Mouse (Mus musculus) cerebellum, postnatal 14 days (tissue): ENCODE measurements around the gene Igfbp2.

Experiments
- DNase-seq, 2 experiments: peaks; one replicate each; pipeline ENCODE4 v3.0.0; 2021; ENCODE audit warnings: mixed read lengths in 2 of 2

Igfbp2 gene

DNA sequence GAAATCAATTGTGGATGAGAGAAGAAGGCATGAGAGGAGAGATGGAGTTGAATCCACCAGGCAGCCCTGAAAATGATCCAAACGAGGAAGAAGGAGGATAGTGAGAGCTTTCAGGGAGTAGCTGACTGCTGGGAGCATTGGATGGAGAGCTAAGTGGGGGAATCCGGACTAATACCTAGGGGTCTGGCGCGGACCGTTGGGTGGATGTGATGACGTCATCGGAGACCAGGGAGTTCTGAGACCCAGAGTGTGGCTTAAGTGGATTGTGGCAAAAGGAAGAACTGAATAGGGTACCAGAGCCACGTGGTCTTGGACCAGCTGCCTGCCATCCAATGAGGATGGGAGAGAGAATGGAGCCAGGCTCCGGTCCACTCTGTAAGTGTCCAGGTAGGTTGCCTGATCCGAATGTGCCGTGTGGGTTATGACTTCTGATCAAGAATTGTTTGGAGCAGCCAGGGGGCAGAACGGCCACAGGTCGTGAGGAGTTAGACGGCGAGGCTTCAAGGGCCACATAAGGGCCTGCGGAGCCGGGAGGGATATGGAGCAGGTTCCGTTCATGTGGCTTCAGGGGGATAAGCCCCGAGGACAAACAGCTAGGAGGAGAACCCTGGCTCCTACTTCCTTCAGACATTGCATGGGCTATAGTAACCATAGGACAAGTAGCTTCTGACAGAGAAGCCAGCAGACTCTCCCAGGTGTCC is 32.1 kb downstream of the Igfbp2 start:
- DNase-seq, result no peak

DNA sequence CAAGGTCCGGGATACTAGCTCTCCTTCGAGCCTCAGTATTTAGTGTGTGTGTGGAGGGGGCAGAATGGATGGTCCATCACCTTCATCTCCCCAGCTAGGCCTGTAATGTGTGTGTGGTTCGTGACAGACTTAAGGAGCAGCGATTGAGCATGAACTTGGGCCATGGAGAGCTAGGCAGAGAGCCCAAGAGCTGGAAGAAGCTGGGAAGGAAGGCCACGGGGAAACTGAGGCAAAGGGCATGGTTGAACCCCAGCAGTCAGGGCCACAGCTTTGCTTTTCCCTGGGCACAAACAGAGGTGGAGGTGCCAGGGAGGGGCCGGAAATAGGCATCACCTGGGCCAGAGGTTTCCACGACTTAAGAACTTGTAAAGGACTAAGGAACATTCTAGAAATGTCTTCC is 32.8 kb downstream of the Igfbp2 start:
- DNase-seq, result no peak

DNA sequence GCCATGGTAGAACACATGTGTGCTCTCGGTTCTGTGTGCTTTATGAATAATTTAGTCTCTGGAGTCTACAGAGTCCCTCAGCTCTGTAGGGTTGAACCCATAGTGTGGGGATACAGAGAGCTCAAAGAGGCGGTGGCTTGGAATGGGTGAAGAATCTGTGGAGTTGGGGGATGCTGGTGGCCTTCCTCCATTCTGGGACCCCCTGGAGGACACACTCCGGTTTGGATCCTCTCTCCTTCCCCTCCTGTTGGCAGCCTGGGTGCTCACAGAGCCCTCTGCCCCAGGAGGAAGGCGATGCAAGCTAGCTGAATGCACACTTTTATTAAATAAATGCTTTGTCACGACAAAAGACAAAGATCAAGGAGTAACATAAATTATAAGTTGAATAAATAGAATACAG is 33.3 kb downstream of the Igfbp2 start:
- DNase-seq, result no peak

DNA sequence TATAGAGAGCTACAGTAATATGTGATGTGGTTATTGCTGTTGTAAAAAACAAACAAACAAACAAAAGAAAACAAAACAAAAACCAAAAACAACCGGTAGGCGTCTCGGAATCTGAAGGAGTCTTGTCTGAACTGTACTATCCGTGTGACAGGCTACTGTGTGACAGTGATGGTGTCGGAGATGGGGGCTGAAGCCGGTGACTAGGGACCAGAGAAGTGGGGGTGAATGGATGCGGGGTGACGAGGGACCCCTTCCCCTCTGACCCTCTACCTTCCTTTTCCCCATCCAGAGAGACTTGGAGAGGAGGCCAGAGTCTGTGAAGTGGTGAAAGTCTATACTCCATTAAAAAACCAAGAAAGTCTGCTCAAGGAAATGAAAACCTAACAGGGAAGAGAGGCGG is 34.0 kb downstream of the Igfbp2 start:
- no peak for DNase-seq

DNA sequence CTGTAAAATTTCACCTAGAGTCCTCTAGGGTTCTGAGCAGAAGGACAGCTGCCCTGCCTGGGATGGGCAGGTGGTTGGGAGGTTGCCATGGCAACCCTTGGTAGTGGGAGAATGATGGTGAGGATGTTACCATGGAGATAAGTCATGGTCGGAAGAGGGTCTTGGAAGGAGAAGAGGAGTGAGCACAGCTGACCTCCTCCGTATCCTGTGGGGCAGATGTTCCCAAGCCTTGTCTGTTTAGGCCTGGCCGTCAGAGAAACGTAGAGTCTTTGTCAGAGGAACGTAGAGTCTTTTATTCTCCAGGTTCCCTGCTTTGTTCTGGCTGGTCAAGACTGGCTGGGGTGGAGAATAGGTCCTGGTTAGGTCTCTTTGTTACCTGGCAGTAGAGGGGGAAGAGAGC is 34.6 kb downstream of the Igfbp2 start:
- peak; percentile 51 to 76 for DNase-seq

DNA sequence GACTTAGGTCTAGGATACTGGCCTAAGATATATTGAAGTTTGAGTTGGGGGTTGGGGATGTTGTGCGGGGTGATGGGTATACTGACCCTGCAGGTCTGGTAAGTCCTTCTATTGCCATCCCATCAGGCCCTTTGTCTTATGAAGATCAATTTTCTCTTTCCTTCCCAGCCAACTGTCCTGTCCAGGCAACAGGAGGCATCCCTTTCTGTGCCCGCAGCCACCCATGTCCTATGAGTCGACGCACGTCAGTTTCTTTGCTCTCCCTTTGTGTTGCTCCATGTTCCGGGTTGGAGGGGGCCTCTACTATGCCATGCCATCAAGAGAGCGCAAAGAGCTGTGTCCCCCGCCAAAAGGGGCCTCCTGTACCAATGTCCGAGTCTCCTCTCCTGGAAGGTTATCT is 35.7 kb downstream of the Igfbp2 start:
- DNase-seq, result no peak

DNA sequence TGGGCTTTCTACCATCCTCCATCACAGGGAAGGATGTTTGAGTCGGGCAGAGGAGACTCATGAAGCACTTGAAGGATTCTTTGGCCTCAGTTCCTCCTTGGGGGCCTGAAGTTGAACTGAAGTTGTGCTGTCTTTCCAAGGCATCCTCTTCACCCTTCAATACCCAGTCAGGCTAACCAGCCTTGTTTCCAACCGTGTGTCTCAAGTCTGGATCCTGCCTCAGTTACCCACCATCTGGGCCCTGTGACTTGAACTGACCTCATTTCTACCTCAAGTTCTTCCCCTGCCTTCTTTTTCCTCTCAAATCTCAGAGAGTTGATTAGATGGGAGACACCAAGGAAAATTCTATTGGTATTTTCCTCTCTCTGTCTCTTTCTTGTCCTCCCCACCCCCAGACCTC is 36.2 kb downstream of the Igfbp2 start:
- DNase-seq, result no peak

DNA sequence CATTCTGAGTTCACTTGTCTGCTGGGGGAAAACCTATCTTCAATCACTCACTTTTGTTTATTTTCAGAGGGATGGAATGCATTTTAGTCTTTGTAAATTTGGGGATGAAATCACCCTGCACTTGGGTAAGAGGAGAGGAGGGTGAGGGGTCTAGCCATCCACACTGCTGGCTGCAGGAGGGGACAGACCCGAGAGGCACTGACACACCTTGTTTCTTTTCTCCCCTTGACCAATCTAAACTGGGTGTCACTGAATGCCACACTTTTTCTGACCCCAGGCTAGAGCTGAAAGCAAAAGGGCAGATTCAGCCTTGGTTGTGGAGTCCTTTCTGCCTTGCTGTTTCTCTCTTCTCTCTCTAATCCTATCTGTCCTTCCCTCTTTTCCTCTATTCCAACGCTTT is 37.4 kb downstream of the Igfbp2 start:
- no peak for DNase-seq

DNA sequence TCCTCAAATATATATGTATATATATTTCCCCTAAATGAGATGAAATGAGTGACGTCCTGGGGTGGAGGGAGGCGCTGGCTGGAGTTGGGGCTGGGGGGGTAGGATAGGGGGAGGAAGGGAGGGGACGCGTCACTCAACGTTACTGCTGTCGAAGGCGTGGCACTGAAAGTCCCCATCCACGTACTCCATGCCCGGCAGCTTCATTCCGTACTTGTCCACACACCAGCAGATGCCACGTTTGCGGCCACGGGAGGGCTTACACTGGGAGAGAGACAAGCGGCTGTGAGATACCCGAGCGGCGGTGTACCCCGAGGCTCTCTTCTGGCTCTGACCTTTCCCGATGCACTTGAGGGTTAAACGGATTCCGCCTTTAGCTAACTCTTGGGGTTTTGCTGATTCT is 37.9 kb downstream of the Igfbp2 start:
- no peak for DNase-seq

DNA sequence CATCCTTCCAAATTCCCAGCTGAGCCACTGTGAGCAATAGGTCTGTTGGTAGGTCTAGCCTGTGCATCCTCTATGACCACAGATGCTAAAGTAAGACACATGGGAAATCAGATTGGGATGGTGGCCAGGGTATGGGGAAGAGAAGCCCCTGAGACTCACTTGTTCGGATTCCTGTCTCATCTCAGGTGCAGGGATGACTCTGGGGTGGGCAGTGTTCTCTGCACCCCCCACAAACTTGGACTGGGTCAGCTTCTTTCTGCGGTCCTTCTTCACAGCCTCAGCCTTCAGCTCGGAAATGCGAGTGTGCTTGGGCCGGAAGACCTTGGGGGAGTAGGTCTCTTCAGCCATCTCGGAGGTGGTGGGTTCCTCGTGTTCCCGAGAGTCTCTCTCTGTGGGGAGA is 39.4 kb downstream of the Igfbp2 start:
- DNase-seq, result no peak

DNA sequence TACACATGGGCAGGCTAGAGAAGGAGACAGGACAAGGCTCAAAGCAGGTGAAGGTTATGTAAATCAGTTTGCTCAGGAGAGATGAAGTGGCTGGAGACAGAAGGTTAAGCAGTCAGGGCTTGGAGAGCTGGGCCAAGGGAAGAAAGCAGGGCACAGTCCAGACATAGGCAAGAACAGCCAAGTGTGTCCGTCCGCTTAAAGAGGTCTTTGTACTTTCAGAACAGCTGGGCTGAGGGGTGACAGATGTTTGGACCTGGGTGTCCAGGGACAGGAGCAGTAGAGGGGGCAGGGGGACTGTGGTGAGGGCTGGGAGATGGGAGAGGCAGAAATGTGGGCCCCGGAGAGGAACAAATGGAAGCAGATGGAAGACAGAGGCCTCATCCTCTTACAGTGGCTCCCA is 40.0 kb downstream of the Igfbp2 start:
- no peak for DNase-seq

DNA sequence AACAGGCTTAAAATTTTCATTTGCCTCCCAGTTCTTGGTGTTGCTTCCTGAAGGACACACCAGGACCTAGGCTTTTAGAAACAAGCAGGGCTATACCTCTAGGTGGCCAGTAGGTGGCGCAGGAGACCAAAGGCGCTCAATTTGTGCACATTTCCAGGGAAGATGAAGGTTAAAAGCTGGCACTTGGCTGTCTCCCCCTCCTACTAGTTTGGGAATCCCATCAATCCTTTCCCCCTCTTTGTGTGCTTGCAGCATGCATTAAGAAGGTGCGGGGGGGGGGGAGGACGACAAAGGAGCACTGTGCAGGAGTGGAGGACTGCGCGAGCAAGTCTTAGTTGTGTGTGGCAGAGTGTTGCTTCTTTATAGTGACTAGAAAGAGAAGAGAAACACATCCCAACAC is 41.6 kb downstream of the Igfbp2 start:
- DNase-seq, result peak; percentile 93

DNA sequence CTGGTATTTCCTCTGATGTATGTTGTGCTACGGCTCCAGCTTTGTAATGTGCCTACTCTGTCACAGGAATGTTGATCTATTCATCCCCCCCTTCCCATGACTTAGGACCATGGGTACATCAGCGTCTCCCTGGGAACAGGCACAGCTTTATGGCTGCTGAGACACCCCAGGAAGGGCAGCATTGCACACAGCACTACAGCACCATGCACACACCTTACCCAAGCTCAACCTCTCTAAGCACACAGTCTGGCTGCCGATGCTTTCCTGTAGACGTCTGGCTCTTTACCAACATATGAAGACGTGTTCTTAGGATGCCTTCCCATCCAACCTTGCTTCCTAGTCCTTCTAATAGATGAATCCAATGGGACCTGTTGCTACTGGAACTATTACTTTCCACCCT is 42.1 kb downstream of the Igfbp2 start:
- DNase-seq, result no peak

DNA sequence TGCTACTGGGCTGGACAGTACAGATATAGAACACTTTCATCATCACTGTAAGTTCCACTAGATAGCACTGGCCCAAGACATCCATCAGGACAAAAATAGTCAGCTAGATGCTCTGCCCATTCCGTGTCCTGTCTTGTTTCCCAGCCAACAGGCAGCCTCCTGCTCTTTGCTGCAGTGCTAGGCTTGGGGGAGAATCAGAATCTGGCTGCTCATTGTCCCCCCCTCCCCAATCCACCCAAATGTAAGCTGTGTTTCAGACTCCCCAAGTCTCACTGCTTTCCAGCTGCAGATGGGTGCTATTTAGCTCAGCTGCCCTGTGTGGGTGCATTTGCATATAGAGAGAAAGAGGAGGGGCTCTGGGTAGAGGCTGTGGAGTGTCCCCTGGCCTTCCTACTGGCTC is 43.0 kb downstream of the Igfbp2 start:
- DNase-seq, result no peak

DNA sequence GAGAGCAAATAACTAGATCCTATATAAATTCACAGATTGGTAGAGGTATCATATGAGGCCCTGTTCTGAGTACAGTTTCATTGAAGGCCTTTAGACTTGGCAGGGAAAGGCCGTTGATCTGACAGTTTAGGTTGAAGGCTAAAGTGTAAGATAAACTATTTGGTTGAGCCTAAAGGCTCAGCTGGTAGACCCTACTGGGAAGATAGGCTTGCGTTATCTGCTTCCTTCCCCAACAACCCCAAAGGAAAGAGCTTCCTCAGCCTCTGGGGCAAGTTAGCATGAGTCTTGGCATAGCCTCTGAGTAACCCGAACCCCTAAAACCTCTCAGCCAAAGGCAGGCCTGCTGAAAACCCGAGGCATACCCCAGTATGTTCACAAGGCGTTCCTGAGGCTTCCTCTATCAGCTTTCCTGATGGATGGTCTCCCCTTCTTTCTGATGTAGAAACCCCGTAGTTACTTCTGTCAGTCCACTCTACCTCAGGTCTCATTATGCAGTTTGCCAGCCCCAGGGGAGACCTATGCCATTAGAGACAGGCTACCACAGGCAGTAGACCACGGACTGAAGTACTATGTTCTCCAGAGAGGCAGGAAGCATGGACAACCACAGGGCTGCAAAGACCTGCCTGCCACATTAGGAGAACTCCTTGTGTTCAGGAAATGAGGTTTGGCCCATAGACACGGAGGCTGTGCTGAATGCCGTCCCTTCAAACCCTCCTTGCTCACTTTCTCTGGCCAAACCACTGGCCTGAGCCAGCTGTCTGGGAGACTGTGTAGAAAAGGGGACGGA is 44.3 kb downstream of the Igfbp2 start:
- DNase-seq, result no peak

DNA sequence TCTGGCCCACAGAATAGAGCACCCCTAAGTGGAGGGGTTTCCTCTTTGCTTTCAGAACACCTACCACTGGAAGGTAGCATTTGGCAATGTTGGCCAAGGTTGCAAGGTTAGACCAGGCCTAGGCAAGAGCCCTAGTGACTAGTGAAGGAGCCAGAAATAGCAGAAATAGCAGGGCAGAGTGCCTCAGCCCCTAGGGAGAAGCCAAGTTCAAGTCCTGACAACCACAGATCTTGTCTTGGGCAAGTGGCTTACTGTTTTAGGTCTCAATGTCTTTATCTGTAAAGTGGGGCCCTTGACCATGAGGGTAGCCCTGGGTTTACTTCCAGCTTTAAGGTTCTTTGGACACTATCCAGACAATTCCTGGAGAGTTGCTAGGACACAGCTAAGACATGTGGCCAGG is 45.0 kb downstream of the Igfbp2 start:
- no peak for DNase-seq

DNA sequence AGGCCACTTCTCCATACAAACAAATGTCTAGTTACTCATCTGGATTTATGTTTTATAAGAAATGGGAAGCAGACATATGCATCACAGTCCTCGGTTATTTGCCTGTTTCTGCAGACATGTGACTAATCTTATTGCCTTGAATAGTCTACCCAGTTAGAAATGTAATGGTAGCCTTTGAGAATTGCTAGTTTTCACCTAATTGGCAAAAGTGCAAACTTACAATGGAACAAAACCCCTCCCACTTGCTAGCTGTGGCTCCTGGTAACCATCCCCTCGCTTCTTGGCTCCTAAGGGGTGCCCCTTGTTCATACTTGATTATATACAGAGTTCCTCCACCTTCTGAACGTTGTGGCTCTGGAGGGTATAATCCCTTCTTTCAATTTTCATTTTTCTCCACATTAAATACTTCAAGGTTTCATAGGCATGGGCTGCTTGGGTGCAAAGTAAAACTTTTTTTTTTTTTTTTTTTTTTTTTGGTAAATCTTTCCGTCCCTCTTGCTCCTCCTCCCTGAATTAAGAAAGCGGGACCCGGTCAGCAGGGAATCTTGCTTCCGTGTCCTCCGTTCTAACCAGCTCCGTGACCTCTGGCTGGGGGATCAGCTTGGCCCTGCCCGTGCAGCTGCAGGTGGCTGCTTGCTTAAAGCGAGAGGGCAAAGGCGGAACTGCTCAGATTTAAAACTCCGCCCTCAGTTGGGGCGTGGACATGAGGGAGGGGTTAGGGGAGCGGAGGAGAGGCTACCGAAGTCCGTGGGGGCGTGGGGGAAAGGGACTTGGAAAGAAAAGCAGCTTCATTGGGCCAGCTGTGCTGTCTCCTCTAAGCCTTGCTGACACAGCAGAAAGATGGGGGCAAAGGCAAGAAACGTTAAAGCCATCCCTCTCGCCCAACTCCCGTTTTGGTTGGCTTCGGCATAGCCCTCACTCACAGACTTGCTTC is 45.6 kb downstream of the Igfbp2 start:
- peak; percentile 71 to 74 for DNase-seq

DNA sequence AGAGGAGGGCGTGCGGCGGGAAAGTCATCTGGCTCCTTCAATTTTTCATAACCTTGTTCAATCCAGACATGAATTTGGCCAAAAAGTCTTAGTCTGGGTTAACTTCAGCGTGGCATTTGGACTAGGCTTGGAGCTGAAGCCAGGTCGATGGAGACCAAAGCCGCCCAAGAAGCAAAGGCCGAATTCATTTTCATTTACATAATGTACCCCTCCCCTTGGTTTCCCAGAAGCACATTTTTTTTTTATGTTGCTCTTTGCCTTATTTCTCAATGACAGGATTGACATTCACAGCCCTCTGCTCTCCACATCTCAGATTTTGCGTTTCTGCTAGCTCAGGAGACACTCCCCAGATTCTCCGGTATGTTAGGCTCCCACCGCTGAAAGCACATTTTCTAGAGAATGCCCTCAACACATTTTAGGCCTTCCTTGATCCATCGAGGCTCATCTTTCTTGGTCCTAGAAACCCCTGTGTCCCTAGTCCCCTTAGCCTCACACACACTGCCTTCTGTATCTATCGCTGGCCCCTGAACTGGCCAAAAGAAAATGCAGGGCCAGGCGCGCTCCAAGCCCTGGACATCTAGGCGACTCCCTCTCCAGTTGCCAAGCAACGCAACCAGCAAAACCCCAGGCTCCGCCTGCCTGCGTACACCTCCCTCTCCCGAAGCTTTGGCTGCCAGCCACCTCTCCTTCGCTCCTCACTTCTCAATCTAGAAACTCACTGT is 46.5 kb downstream of the Igfbp2 start:
- DNase-seq, result peak; percentile 95 to 96

DNA sequence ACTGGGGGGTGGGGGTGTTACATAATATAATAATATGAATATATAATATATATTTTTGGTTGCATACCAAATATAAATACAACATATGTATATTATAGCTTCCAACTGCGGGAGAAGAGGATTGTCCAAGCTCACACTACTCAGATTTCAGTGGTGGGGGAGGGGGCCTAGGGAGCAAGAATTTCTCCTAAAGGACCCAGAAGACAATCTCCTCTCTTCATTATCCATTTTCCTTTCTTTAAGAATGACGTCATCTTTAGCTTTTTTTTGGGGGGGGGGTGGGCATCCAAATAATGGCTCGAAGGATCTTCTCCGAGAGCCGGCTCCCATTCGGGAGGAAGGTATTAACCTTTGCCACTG is 47.0 kb downstream of the Igfbp2 start:
- no peak for DNase-seq

DNA sequence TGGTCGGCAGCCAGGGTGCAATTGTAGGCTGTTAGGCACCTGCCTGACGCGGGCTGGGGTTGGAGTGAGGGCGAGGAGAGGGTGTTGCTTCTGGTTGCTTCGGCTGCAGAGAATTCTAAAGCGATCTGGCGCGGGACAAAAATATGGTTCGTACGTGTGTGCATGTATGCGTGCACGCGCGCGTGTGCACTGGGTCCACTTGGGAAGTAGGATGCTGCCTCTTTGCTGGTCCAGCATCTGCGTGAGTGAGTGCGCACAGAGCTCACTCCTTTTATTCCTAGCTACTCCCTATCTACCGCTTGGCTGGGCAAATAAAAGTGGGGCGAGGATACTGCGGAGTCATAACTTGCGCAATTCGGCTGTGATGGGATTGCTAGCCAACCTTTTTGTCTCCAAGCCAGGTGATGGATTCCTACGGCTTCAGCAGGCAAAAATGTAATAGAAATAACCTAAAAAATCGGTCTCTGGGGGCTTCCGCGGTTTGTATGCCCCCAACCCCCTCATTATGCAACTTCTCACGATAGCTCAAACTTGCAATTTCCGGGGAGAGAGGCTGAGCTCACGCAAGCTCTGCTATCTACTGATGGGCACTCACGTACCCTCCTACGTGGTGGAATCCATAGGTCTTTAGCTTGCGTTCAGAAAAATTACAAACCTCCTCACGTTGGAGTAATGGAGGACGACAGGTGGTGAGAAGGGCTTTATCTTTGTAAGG is 47.6 kb downstream of the Igfbp2 start:
- peak; percentile 74 for DNase-seq

DNA sequence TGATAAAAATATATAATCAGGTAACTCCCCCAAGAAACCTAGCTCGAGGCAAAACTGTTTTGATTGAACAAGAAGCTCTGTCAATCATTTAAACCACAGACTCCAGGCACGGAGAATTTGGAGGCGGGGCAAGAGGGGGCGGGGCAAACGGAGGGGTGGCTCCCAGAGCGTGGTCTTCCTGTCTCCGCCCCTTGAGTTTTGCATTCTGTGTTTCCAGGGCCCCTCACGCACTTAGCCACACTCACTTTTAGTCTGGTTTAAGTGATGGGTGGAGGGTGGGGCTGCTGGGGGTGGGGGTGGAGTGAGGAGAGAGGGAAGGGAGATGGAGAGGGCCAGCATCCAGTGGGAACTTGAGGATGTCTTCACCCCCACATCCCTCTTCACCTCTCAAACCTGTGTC is 48.2 kb downstream of the Igfbp2 start:
- DNase-seq, result peak; percentile 90 to 96

DNA sequence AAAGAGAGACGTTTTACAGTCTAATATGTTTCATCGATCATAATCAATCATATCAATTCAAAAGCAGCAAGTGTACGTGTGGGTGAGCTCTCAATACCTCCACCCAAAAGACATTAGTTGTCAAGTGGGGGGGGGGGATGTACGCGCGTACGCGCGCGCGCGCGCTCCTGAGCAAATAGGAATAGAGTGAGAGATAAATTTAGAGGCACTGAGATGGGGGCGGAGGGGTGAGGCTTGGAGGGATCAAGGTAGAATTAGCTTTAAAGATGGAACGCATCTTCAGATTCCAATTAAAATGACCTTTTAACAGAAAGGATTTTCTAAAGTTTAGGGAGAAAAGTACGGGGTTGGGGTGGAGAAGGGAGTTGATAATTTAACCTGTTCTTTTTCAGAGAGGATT is 48.8 kb downstream of the Igfbp2 start:
- peak; percentile 48 to 58 for DNase-seq
